Mouse (Mus musculus): ENCODE data around the gene Cnnm3. TPM values are rescaled to one million over a fixed set of nuclear protein-coding genes. Genes with fewer than 3 reads are reported as not detected.

Gene Cnnm3
- 17.1 and 23.3 TPM in 2 replicates for polyA plus RNA-seq (2012; rRNA removed)

GRCm38 (mm10) chr1:36511289-36512021 is at the start of gene Cnnm3:
TSS of gene Cnnm3 (plus strand) at chr1:36511867.

GRCm38 (mm10) chr1:36471181-36472105 is 40.2 kb upstream of the Cnnm3 start, which contains the start of gene Cnnm4:
TSS of gene Cnnm4 (plus strand) at chr1:36471620.

GRCm38 (mm10) chr1:36536783-36537182 is 25.1 kb downstream of the Cnnm3 start, which contains the start of gene Ankrd23:
TSS of gene Ankrd23 (minus strand) at chr1:36536883.

GRCm38 (mm10) chr1:36539186-36539585 is 27.5 kb downstream of the Cnnm3 start, which contains the start of gene Gm42417:
TSS of gene Gm42417 (minus strand) at chr1:36539429.

GRCm38 (mm10) chr1:36546888-36547471 is 35.3 kb downstream of the Cnnm3 start, which contains the start of gene Ankrd39:
TSS of gene Ankrd39 (minus strand) at chr1:36547445.

GRCm38 (mm10) chr1:36558031-36558993 is 46.6 kb downstream of the Cnnm3 start, which contains the start of gene Sema4c:
TSS of gene Sema4c (minus strand) at chr1:36558349.

Other genes starting within 250 kb of the Cnnm3 start
- 0.91 and 1.2 TPM in 2 replicates for gene Neurl3, start 237.2 kb upstream of the Cnnm3 start, polyA plus RNA-seq (2012; rRNA removed)
- 0.85 and 2.4 TPM in 2 replicates for gene Arid5a, start 204.1 kb upstream of the Cnnm3 start, polyA plus RNA-seq (2012; rRNA removed)
- 50.1 and 56.0 TPM in 2 replicates for gene Kansl3, start 142.7 kb upstream of the Cnnm3 start, polyA plus RNA-seq (2012; rRNA removed)
- gene Fer1l5, start 139.6 kb upstream of the Cnnm3 start, polyA plus RNA-seq (2012; rRNA removed): 0.05 TPM in 1 of 2 replicates, not detected in the other
- 38.0 and 38.9 TPM in 2 replicates for gene Lman2l, start 66.6 kb upstream of the Cnnm3 start, polyA plus RNA-seq (2012; rRNA removed)
- 3.6 and 5.2 TPM in 2 replicates for gene Cnnm4, start 40.2 kb upstream of the Cnnm3 start, polyA plus RNA-seq (2012; rRNA removed)
- gene Ankrd23, start 25.0 kb downstream of the Cnnm3 start, polyA plus RNA-seq (2012; rRNA removed): 15.1 and 17.2 TPM in 2 replicates
- gene Gm42417, start 27.6 kb downstream of the Cnnm3 start, polyA plus RNA-seq (2012; rRNA removed): 0.02 and 0.38 TPM in 2 replicates
- 17.6 and 20.9 TPM in 2 replicates for gene Ankrd39, start 35.6 kb downstream of the Cnnm3 start, polyA plus RNA-seq (2012; rRNA removed)
- 52.4 and 54.2 TPM in 2 replicates for gene Sema4c, start 46.5 kb downstream of the Cnnm3 start, polyA plus RNA-seq (2012; rRNA removed)
- gene Fam178b, start 171.3 kb downstream of the Cnnm3 start, polyA plus RNA-seq (2012; rRNA removed): 0.24 and 0.72 TPM in 2 replicates
- 349 and 365 TPM in 2 replicates for gene Cox5b, start 179.6 kb downstream of the Cnnm3 start, polyA plus RNA-seq (2012; rRNA removed)
- 0.15 TPM in 1 of 2 replicates, not detected in the other for gene 4933424G06Rik, start 198.3 kb downstream of the Cnnm3 start, polyA plus RNA-seq (2012; rRNA removed)
- 110 and 133 TPM in 2 replicates for gene Actr1b, start 202.6 kb downstream of the Cnnm3 start, polyA plus RNA-seq (2012; rRNA removed)
- 0.16 and 0.50 TPM in 2 replicates for gene Zap70, start 249.9 kb downstream of the Cnnm3 start, polyA plus RNA-seq (2012; rRNA removed)